Mouse (Mus musculus) cortical plate, adult 2 months (tissue): ENCODE data around the gene Stpg1.
A peak's percentile ranks its signal among the peaks of the same experiment; 100 is the strongest.

Experiments used
- CTCF ChIP-seq: fragments of 200-500 bp; IDR thresholded peaks from 2 replicates; pipeline ENCODE4 v1.5.1; 2011; ENCODE audit warnings: mild to moderate bottlenecking, control low read depth, low read length; ENCODE audit not compliant: insufficient read depth; ENCODE audit errors: extremely low read depth
- POLR2A ChIP-seq: fragments of 200-500 bp; IDR thresholded peaks from 2 replicates; pipeline ENCODE4 v1.6.1; 2011; ENCODE audit warnings: mild to moderate bottlenecking, low read length, control low read depth; ENCODE audit not compliant: insufficient read depth; ENCODE audit errors: extremely low read depth

DNA sequence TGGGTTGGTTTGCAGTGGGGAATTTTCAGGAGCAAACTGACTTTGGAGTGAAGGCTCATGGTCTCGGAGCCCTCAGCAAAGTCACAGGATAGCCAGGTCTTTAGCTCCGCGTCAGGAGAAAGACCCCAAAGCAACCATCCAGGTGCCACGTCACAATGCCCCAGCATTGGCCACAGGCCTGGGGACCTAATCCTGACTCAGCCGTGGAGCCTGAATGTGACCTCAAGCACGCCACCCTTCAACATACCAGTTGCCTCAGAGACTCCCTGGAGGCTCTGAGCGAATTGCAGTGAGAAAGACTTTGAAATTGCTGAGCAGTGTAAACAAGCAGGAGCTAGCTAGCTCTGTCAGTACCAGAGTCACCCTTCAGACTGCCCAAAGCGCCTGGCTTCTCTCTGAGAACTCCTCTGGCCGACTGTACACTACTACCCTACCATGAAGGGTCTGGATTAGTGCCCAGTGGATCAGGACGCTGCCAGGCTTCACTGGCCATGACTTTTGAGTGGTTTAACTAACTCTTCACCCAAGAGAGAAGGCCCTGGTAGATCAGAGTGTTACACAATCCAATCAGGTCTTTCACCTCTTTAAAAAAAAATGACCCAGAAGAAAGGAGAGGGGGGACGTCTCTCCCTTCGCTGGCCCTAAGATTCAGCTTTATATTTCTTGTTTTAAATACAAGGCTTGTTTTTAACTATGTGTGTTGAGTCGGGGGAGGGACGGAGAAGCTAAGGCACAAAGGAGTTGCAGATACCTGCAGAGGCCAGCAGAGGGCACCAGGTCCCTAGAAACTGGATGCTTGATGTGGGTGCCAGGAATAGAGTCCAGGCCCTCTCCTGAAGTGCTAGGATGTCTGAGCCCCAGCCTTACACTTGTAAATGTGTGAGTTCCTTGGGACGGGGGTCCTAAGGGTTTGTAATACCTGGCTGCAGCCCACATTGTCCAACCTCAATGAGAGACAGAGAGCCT lies 22.0 kb downstream of the Stpg1 start:
- TF ChIP-seq CTCF (peak; percentile 77), POLR2A (no peak)
